Mouse (Mus musculus) Patski (cell line): ENCODE data around the gene 1110008L16Rik. TPM values are rescaled to one million over a fixed set of nuclear protein-coding genes. Genes with fewer than 3 reads are reported as not detected.

Experiments used
- ATAC-seq: fragments of 100-300 bp; one replicate; pipeline ENCODE4 v1.8.0; 2021
- CTCF ChIA-PET: fragments of 350-600 bp; sonication (Branson Sonifier 250); formaldehyde crosslinking; loops from one replicate; lab custom pipeline; 2022; ENCODE audit warnings: inconsistent platforms; lab: Charles Lee
- POLR2A ChIA-PET: fragments of 350-600 bp; sonication (Branson Sonifier 250); formaldehyde crosslinking; loops from one replicate; lab custom pipeline; 2022; ENCODE audit warnings: antibody characterized with exemption, inconsistent platforms; lab: Charles Lee
- DNase-seq: peaks from one replicate; pipeline ENCODE4 v3.0.0-alpha.2; 2011; ENCODE audit warnings: low read depth, low spot score
- H3K27me3 ChIP-seq: fragments of 371-371 bp; one replicate; pipeline ENCODE4 v1.5.1; 2021
- CTCF ChIP-seq: fragments of 100-300 bp; IDR thresholded peaks from one replicate; pipeline ENCODE4 v1.5.1; 2021
- in situ Hi-C: fragments of 300-500 bp; cut with MboI; formaldehyde crosslinking; loops from 3 replicates; pipeline ENCODE4 v1.11.1; 2018; ENCODE audit warnings: low pct_unique_long_range_greater_than_20kb, mixed read lengths
- polyA plus RNA-seq: library from polyadenylated mRNA; unstranded; gene quantifications from one replicate; pipeline ENCODE4 v1.2.3, GENCODE M21; 2021

1110008L16Rik gene
- polyA plus RNA-seq, 1 experiment from 2014 or later: 18.7 TPM

GRCm38 (mm10) chr12:55384023-55384749, 84.8 kb downstream of the 1110008L16Rik start, which contains the start of gene Psma6:
Gene Psma6 (plus strand): TSS chr12:55384222.
- ChIA-PET CTCF (no interaction called here), POLR2A (interaction anchor here (0.6 kb wide), 1 partner anchor 750 kb away, joined by 3 read pairs; no protein-coding TSS in a partner anchor)
- DNase-seq: no peak
- no peak for TF ChIP-seq CTCF
- in situ Hi-C loops: no loop called here
- H3K27me3 ChIP-seq: no peaks in the 10 kb centered on the region
- no peak for ATAC-seq

DNA sequence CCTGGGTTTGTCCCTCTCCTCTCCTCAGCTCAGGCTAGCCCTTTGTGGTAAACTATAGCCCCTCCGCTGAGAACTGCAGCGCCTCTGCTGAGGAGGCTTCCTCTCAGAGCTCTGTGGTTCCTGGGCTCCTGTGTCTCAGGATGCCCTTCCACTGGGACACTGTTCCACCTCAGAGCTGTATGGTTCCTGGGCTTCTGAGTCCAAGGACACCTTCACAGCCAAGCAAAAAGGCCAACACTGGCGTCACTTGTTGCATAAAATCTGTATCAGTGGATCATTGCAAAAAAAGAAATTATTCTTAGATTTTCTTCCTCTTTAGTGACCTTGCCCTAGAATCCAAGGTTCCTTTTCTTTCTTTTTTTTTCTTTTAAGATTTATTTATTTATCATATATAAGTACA, 85.4 kb downstream of the 1110008L16Rik start:
- CTCF ChIA-PET: interaction anchor here (0.6 kb wide), 1 partner anchor 1614 kb away, joined by 3 read pairs; no protein-coding TSS in a partner anchor
- no peaks in the 10 kb centered on the region for H3K27me3 ChIP-seq
- POLR2A ChIA-PET: no interaction called here
- no peak for ATAC-seq
- no peak for DNase-seq
- in situ Hi-C loops: no loop called here
- TF ChIP-seq CTCF: no peak

- CTCF ChIA-PET: interaction anchor here (1.0 to 1.8 kb wide), 2 partner anchors 14 to 109 kb away, joined by 3 to 5 read pairs; no protein-coding TSS in a partner anchor
- TF ChIP-seq CTCF: no peak
- ATAC-seq: no peak
- no peak for DNase-seq
- POLR2A ChIA-PET: interaction anchor here (0.5 kb wide), 1 partner anchor 48 kb away, joined by 4 read pairs; no protein-coding TSS in a partner anchor
- in situ Hi-C loops: no loop called here
- H3K27me3 ChIP-seq: no peaks in the 10 kb centered on the region
Measured at GRCm38 (mm10) chr12:55385931-55386330, 86.6 kb downstream of the 1110008L16Rik start.

- POLR2A ChIA-PET: interaction anchor here (0.5 kb wide), 1 partner anchor 48 kb away, joined by 4 read pairs; no protein-coding TSS in a partner anchor
- DNase-seq (no peak), ATAC-seq (no peak)
- TF ChIP-seq CTCF: no peak
- CTCF ChIA-PET: interaction anchor here (1.2 to 1.8 kb wide), 2 partner anchors 11 to 14 kb away, joined by 3 to 5 read pairs; no protein-coding TSS in a partner anchor
- H3K27me3 ChIP-seq: no peaks in the 10 kb centered on the region
- in situ Hi-C loops: no loop called here
Measured at GRCm38 (mm10) chr12:55386456-55386855, 87.1 kb downstream of the 1110008L16Rik start.

- no peak for TF ChIP-seq CTCF
- ATAC-seq: no peak
- ChIA-PET CTCF (interaction anchor here (1.1 to 1.8 kb wide), 4 partner anchors 10 to 15 kb away, joined by 3 to 5 read pairs (median 4); no protein-coding TSS in a partner anchor), POLR2A (no interaction called here)
- no peak for DNase-seq
- in situ Hi-C loops: no loop called here
- no peaks in the 10 kb centered on the region for H3K27me3 ChIP-seq
Measured at GRCm38 (mm10) chr12:55387083-55387787, 87.9 kb downstream of the 1110008L16Rik start.

- POLR2A ChIA-PET: interaction anchor here (1.8 kb wide), 1 partner anchor 105 kb away, joined by 4 read pairs; the partner anchor contains the start of gene Nfkbia
- H3K27me3 ChIP-seq: no peaks in the 10 kb centered on the region
- CTCF ChIA-PET: interaction anchor here (1.0 to 1.5 kb wide), 3 partner anchors 10 to 12 kb away, joined by 3 to 5 read pairs (median 4); no protein-coding TSS in a partner anchor
- ATAC-seq (no peak), DNase-seq (no peak)
- TF ChIP-seq CTCF: no peak
- in situ Hi-C loops: no loop called here
Measured at GRCm38 (mm10) chr12:55387788-55388465, 88.5 kb downstream of the 1110008L16Rik start.

GRCm38 (mm10) chr12:55388478-55388877, 89.1 kb downstream of the 1110008L16Rik start:
- no peak for ATAC-seq
- in situ Hi-C loops: no loop called here
- no peak for DNase-seq
- ChIA-PET CTCF (interaction anchor here (1.0 to 1.5 kb wide), 3 partner anchors 9 to 12 kb away, joined by 3 to 5 read pairs (median 4); no protein-coding TSS in a partner anchor), POLR2A (interaction anchor here (1.8 kb wide), 1 partner anchor 104 kb away, joined by 4 read pairs; the partner anchor contains the start of gene Nfkbia)
- H3K27me3 ChIP-seq: no peaks in the 10 kb centered on the region
- no peak for TF ChIP-seq CTCF

- TF ChIP-seq CTCF: no peak
- CTCF ChIA-PET: interaction anchor here (1.2 kb wide), 1 partner anchor 105 kb away, joined by 4 read pairs; no protein-coding TSS in a partner anchor
- in situ Hi-C loops: no loop called here
- no peaks in the 10 kb centered on the region for H3K27me3 ChIP-seq
- POLR2A ChIA-PET: interaction anchor here (1.8 kb wide), 1 partner anchor 104 kb away, joined by 4 read pairs; the partner anchor contains the start of gene Nfkbia
- DNase-seq (no peak), ATAC-seq (no peak)
Measured at GRCm38 (mm10) chr12:55389132-55390081, 90.0 kb downstream of the 1110008L16Rik start.

DNA sequence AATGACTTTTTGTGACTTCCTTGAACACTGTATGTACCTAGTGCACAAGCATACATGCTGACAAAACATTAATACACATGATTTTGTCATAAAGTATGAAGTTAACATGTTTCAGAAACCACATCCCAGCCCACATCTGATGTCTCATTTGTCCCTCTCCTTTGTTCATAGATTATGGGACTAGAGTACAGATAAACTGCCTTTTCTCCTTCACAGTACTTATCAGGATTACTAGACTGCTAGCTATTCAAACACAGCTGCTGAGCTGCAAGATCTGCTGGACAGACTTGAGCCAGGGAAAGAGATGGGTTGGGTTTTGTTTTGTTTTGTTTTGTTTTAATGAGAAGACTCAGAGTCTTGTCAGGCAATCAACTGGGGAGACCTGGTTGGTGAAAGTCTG, 92.7 kb downstream of the 1110008L16Rik start:
- ChIA-PET POLR2A (no interaction called here), CTCF (no interaction called here)
- TF ChIP-seq CTCF: no peak
- DNase-seq (no peak), ATAC-seq (no peak)
- no peaks in the 10 kb centered on the region for H3K27me3 ChIP-seq
- in situ Hi-C loops: no loop called here
